Mouse (Mus musculus) bone marrow macrophage, adult 2 months (primary cell): ENCODE data around the gene Gm20547.

Source experiments
- CTCF ChIP-seq: IDR thresholded peaks from 2 replicates; pipeline ENCODE4 v1.5.1; 2012; ENCODE audit warnings: low read depth, mild to moderate bottlenecking, low read length, moderate library complexity
- POLR2A ChIP-seq: IDR thresholded peaks from 2 replicates; pipeline ENCODE4 v1.6.1; 2012; ENCODE audit warnings: mild to moderate bottlenecking, low read depth, low read length, borderline replicate concordance

DNA sequence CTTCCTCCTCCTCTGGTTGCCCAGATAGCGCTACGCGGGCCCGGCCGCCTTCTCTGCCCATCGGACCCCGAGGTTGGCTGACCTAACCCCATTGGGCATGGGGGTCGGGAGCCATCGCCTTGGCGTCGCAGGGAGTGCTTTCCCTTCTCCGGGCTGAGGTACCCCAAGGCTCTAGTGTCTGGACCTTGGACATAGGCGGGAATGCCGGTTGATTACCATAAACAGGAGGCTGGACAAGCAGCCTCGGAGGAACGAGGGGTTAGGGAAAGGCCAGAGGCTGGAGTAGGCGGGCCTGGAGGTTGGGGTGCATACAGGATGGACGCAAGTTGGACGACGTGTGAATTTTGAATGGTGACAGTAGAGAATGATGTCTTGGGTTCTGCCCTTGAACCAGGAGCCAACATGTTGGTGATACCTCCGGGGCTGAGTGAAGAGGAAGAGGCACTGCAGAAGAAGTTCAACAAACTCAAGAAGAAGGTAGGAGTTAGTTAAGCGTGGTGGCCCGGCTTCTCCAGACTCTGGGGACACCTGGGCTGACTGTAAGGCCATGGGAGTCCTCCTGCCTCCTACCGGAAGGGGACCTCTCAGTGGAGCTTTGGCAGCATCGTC lies 31.2 kb downstream of the Gm20547 start:
- no peak for TF ChIP-seq CTCF
- TF ChIP-seq POLR2A: no peak
